Mouse (Mus musculus) left cerebral cortex, postnatal 36 days (tissue): Measurements from ENCODE around the gene Kcng3. TPM values are rescaled to one million over a fixed set of nuclear protein-coding genes. Genes with fewer than 3 reads are reported as not detected.

Experiments
- DNase-seq, 2 experiments: peaks; one replicate each; pipeline ENCODE4 v3.0.0; 2021 to 2022; ENCODE audit warnings: low spot score in 2 of 2, mixed read lengths in 1 of 2
- intact Hi-C: fragments of 180-260 bp; cut with DNase I; formaldehyde crosslinking; loops from one replicate; pipeline ENCODE4 v1.15.1; 2025
- total RNA-seq, 2 experiments: library from RNA; stranded (reverse); gene quantifications; 2 replicates each; pipeline ENCODE4 v1.2.3; 2021

Kcng3 gene
- total RNA-seq, result 10 to 100 TPM in 1 of 2 experiments, 1 to 10 TPM in 1; 8.9 to 10.3 TPM

- intact Hi-C loops, result loop anchor here (1.0 to 5.0 kb wide), 5 partner anchors 45 to 355 kb away; no protein-coding TSS in a partner anchor
- DNase-seq, result peak; percentile 62 to 74
Observed at GRCm38 (mm10) chr17:83631783-83632652, at the start of gene Kcng3. Kcng3 (minus strand) TSS chr17:83631895.

- no peak for DNase-seq
- intact Hi-C loops, result no loop called here
Observed at GRCm38 (mm10) chr17:83677370-83677769, 45.7 kb upstream of the Kcng3 start.

- intact Hi-C loops, result no loop called here
- no peak for DNase-seq
Observed at GRCm38 (mm10) chr17:83672685-83673084, 41.0 kb upstream of the Kcng3 start.

- intact Hi-C loops, result no loop called here
- DNase-seq, result no peak
Observed at GRCm38 (mm10) chr17:83667934-83668690, 36.4 kb upstream of the Kcng3 start.

- DNase-seq, result no peak
- intact Hi-C loops, result no loop called here
Observed at GRCm38 (mm10) chr17:83666597-83667287, 35.0 kb upstream of the Kcng3 start.

- intact Hi-C loops, result no loop called here
- no peak for DNase-seq
Observed at GRCm38 (mm10) chr17:83664761-83665160, 33.1 kb upstream of the Kcng3 start.

- intact Hi-C loops, result no loop called here
- DNase-seq, result no peak
Observed at GRCm38 (mm10) chr17:83658943-83659342, 27.2 kb upstream of the Kcng3 start.

- DNase-seq, result no peak
- intact Hi-C loops, result no loop called here
Observed at GRCm38 (mm10) chr17:83657375-83657774, 25.7 kb upstream of the Kcng3 start.

GRCm38 (mm10) chr17:83655732-83656131 lies 24.0 kb upstream of the Kcng3 start:
- intact Hi-C loops, result no loop called here
- DNase-seq, result no peak

- intact Hi-C loops, result no loop called here
- DNase-seq, result no peak
Observed at GRCm38 (mm10) chr17:83654651-83655136, 23.0 kb upstream of the Kcng3 start.

GRCm38 (mm10) chr17:83653635-83654034 lies 21.9 kb upstream of the Kcng3 start:
- intact Hi-C loops, result no loop called here
- DNase-seq, result no peak

- intact Hi-C loops, result no loop called here
Observed at GRCm38 (mm10) chr17:83650932-83651682, 19.4 kb upstream of the Kcng3 start.

GRCm38 (mm10) chr17:83649986-83650385 lies 18.3 kb upstream of the Kcng3 start:
- intact Hi-C loops, result no loop called here
- no peak for DNase-seq

More at GRCm38 (mm10) chr17:83650932-83651682, 19.4 kb upstream of the Kcng3 start:
- DNase-seq, result no peak

GRCm38 (mm10) chr17:83647413-83647812 lies 15.7 kb upstream of the Kcng3 start:
- intact Hi-C loops, result no loop called here
- DNase-seq, result no peak

- intact Hi-C loops, result no loop called here
- DNase-seq, result no peak
Observed at GRCm38 (mm10) chr17:83646425-83647163, 14.9 kb upstream of the Kcng3 start.

GRCm38 (mm10) chr17:83645226-83645808 lies 13.6 kb upstream of the Kcng3 start:
- DNase-seq, result no peak
- intact Hi-C loops, result no loop called here

GRCm38 (mm10) chr17:83637393-83637792 lies 5.7 kb upstream of the Kcng3 start:
- DNase-seq, result no peak

GRCm38 (mm10) chr17:83636443-83636842 lies 4.7 kb upstream of the Kcng3 start:
- intact Hi-C loops, result loop anchor here (5.0 kb wide), 1 partner anchor 71 kb away; the partner anchor contains the start of gene Mta3
- DNase-seq, result no peak

More at GRCm38 (mm10) chr17:83637393-83637792, 5.7 kb upstream of the Kcng3 start:
- intact Hi-C loops, result loop anchor here (5.0 kb wide), 1 partner anchor 70 kb away; the partner anchor contains the start of gene Mta3
